Mouse (Mus musculus): ENCODE data around the gene Mul1. TPM values are rescaled to one million over a fixed set of nuclear protein-coding genes. Genes with fewer than 3 reads are reported as not detected.

Mul1 gene
- total RNA-seq, 1 experiment: 58.4 TPM

- peaks cover 0 to 42% of the 10 kb centered on the region in 2 experiments; a peak in 2 of 4 replicates for H3K4me1 ChIP-seq (ENCODE audit: control insufficient read depth in 2 of 2, insufficient read depth in 2 of 2, low read length in 2 of 2, poor library complexity in 1 of 2)
- no peak for DNase-seq (ENCODE audit: low read depth, low spot score)
- in situ Hi-C loops (cut with MboI; ENCODE audit: low sequenced_read_pairs in 2 of 2, unreplicated experiment in 2 of 2): loop anchor here in 1 of 2 experiments (25.0 kb wide), 1 partner anchor 1381 kb away; the partner anchor contains the start of gene Pax7
Observed at GRCm38 (mm10) chr4:138456536-138456935, 22.1 kb downstream of the Mul1 start.

DNA sequence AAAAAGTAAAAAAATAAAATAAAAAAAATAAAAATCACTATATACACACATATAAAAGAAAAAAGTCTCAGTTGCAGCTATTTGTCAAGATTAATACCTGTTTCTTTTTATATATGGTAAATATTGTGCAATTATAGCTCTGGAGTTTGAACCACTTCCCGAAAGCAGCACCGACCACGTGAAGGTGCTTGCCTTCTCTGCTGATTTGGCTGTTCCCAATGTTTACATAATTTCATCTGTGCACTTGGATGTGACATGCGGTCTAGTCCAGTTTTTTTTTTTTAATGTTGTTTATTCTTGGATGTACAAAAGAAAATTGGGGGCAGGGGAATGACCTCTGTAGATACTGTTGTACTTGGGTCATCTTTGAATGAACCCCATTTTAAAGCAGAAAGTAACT lies 22.6 kb downstream of the Mul1 start:
- no peak for DNase-seq (ENCODE audit: low read depth, low spot score)

More at GRCm38 (mm10) chr4:138456536-138456935, 22.1 kb downstream of the Mul1 start:
- H3K4me3 ChIP-seq (ENCODE audit: insufficient read depth in 1 of 2, low read depth in 1 of 2, low read length in 2 of 2, poor library complexity in 1 of 2, severe bottlenecking in 1 of 2): peak overlapping the region; percentile 82 to 95
- H3K9ac ChIP-seq (ENCODE audit: insufficient read depth, low read depth, low read length, poor library complexity, severe bottlenecking): 0 out of 2 replicates have a peak overlapping the region, but pooled peaks have one; percentile 87
- no peaks in the 10 kb centered on the region for H3K9me3 ChIP-seq (ENCODE audit: control insufficient read depth, insufficient read depth, low read depth, low read length)
- no peak overlapping the region for H3K27ac ChIP-seq (ENCODE audit: insufficient read depth, low read depth, low read length, poor library complexity, severe bottlenecking)
- H3K36me3 ChIP-seq (ENCODE audit: control insufficient read depth, insufficient read depth, low read length, poor library complexity, severe bottlenecking): no peaks in the 10 kb centered on the region
- TF ChIP-seq ZNF384 (IDR thresholded peaks at IDR 0.05; ENCODE audit: low read depth, low read length): peak; percentile 49; the same call in 1 of the 2 replicates
- TF ChIP-seq CHD2 (IDR thresholded peaks at IDR 0.05; ENCODE audit: low read depth, low read length): no peak
- no peak for TF ChIP-seq MAFK (IDR thresholded peaks at IDR 0.05; ENCODE audit: insufficient read depth, low read depth, low read length)
- no peak for TF ChIP-seq ZC3H11A (IDR thresholded peaks at IDR 0.05; ENCODE audit: borderline replicate concordance, low read depth, low read length)
- TF ChIP-seq HCFC1 (IDR thresholded peaks at IDR 0.05; ENCODE audit: borderline replicate concordance, insufficient read depth, low read length): no peak

DNA sequence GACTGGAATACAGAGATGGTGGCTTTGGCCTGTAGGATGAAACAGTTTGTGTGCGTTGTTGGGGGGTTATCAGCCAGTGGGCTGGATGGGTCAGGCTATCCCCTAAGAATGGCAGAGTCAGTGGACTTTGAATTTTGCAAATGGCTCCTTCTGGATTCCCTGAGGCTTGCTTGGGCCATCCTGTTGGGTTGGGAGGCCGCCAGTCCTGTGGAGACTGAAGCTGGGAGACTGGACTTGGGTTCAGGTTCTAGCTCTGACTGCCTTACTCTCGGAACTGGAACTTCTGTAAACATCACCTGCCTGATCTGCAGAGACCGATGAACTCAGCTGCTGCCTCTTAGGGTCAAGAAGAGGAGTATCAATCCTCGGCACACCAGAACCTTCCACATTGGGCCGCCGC lies 23.7 kb downstream of the Mul1 start:
- H3K9me3 ChIP-seq (ENCODE audit: control insufficient read depth, insufficient read depth, low read depth, low read length): no peaks in the 10 kb centered on the region
- H3K9ac ChIP-seq (ENCODE audit: insufficient read depth, low read depth, low read length, poor library complexity, severe bottlenecking): no peak overlapping the region

More for the DNA sequence above, 22.6 kb downstream of the Mul1 start:
- Histone ChIP-seq H3K36me3 (ENCODE audit: control insufficient read depth, insufficient read depth, low read length, poor library complexity, severe bottlenecking) (no peaks in the 10 kb centered on the region), H3K9me3 (ENCODE audit: control insufficient read depth, insufficient read depth, low read depth, low read length) (no peaks in the 10 kb centered on the region), H3K4me1 (ENCODE audit: control insufficient read depth in 2 of 2, insufficient read depth in 2 of 2, low read length in 2 of 2, poor library complexity in 1 of 2) (peaks cover 0 to 37% of the 10 kb centered on the region in 2 experiments; a peak in 2 of 4 replicates), H3K9ac (ENCODE audit: insufficient read depth, low read depth, low read length, poor library complexity, severe bottlenecking) (no peak overlapping the region), H3K4me3 (ENCODE audit: insufficient read depth in 1 of 2, low read depth in 1 of 2, low read length in 2 of 2, poor library complexity in 1 of 2, severe bottlenecking in 1 of 2) (no peak overlapping the region), H3K27ac (ENCODE audit: insufficient read depth, low read depth, low read length, poor library complexity, severe bottlenecking) (no peak overlapping the region)
- TF ChIP-seq MAFK (IDR thresholded peaks at IDR 0.05; ENCODE audit: insufficient read depth, low read depth, low read length): no peak
- TF ChIP-seq HCFC1 (IDR thresholded peaks at IDR 0.05; ENCODE audit: borderline replicate concordance, insufficient read depth, low read length): no peak
- TF ChIP-seq CHD2 (IDR thresholded peaks at IDR 0.05; ENCODE audit: low read depth, low read length): no peak
- TF ChIP-seq ZC3H11A (IDR thresholded peaks at IDR 0.05; ENCODE audit: borderline replicate concordance, low read depth, low read length): no peak
- TF ChIP-seq ZNF384 (IDR thresholded peaks at IDR 0.05; ENCODE audit: low read depth, low read length): no peak
- in situ Hi-C loops (cut with MboI; ENCODE audit: low sequenced_read_pairs in 2 of 2, unreplicated experiment in 2 of 2): loop anchor here in 1 of 2 experiments (25.0 kb wide), 1 partner anchor 1380 kb away; the partner anchor contains the start of gene Pax7

GRCm38 (mm10) chr4:138458735-138459440 lies 24.4 kb downstream of the Mul1 start:
- TF ChIP-seq ZNF384 (IDR thresholded peaks at IDR 0.05; ENCODE audit: low read depth, low read length) (no peak), CHD2 (IDR thresholded peaks at IDR 0.05; ENCODE audit: low read depth, low read length) (no peak), HCFC1 (IDR thresholded peaks at IDR 0.05; ENCODE audit: borderline replicate concordance, insufficient read depth, low read length) (no peak), MAFK (IDR thresholded peaks at IDR 0.05; ENCODE audit: insufficient read depth, low read depth, low read length) (no peak), ZC3H11A (IDR thresholded peaks at IDR 0.05; ENCODE audit: borderline replicate concordance, low read depth, low read length) (no peak)
- H3K4me1 ChIP-seq (ENCODE audit: control insufficient read depth in 2 of 2, insufficient read depth in 2 of 2, low read length in 2 of 2, poor library complexity in 1 of 2): peaks cover 3 to 39% of the 10 kb centered on the region in 2 experiments; a peak in 2 of 4 replicates
- no peaks in the 10 kb centered on the region for H3K9me3 ChIP-seq (ENCODE audit: control insufficient read depth, insufficient read depth, low read depth, low read length)
- no peak overlapping the region for H3K27ac ChIP-seq (ENCODE audit: insufficient read depth, low read depth, low read length, poor library complexity, severe bottlenecking)
- H3K9ac ChIP-seq (ENCODE audit: insufficient read depth, low read depth, low read length, poor library complexity, severe bottlenecking): no peak overlapping the region
- no peak for DNase-seq (ENCODE audit: low read depth, low spot score)
- in situ Hi-C loops (cut with MboI; ENCODE audit: low sequenced_read_pairs in 2 of 2, unreplicated experiment in 2 of 2): loop anchor here in 1 of 2 experiments (25.0 kb wide), 1 partner anchor 1378 kb away; the partner anchor contains the start of gene Pax7
- no peaks in the 10 kb centered on the region for H3K36me3 ChIP-seq (ENCODE audit: control insufficient read depth, insufficient read depth, low read length, poor library complexity, severe bottlenecking)
- H3K4me3 ChIP-seq (ENCODE audit: insufficient read depth in 1 of 2, low read depth in 1 of 2, low read length in 2 of 2, poor library complexity in 1 of 2, severe bottlenecking in 1 of 2): no peak overlapping the region

More for the DNA sequence above, 23.7 kb downstream of the Mul1 start:
- Histone ChIP-seq H3K27ac (ENCODE audit: insufficient read depth, low read depth, low read length, poor library complexity, severe bottlenecking) (no peak overlapping the region), H3K4me1 (ENCODE audit: control insufficient read depth in 2 of 2, insufficient read depth in 2 of 2, low read length in 2 of 2, poor library complexity in 1 of 2) (peaks cover 3 to 34% of the 10 kb centered on the region in 2 experiments; a peak in 2 of 4 replicates), H3K36me3 (ENCODE audit: control insufficient read depth, insufficient read depth, low read length, poor library complexity, severe bottlenecking) (no peaks in the 10 kb centered on the region), H3K4me3 (ENCODE audit: insufficient read depth in 1 of 2, low read depth in 1 of 2, low read length in 2 of 2, poor library complexity in 1 of 2, severe bottlenecking in 1 of 2) (no peak overlapping the region)
- no peak for TF ChIP-seq CHD2 (IDR thresholded peaks at IDR 0.05; ENCODE audit: low read depth, low read length)
- no peak for TF ChIP-seq ZC3H11A (IDR thresholded peaks at IDR 0.05; ENCODE audit: borderline replicate concordance, low read depth, low read length)
- no peak for TF ChIP-seq MAFK (IDR thresholded peaks at IDR 0.05; ENCODE audit: insufficient read depth, low read depth, low read length)
- TF ChIP-seq HCFC1 (IDR thresholded peaks at IDR 0.05; ENCODE audit: borderline replicate concordance, insufficient read depth, low read length): no peak
- TF ChIP-seq ZNF384 (IDR thresholded peaks at IDR 0.05; ENCODE audit: low read depth, low read length): no peak
- no peak for DNase-seq (ENCODE audit: low read depth, low spot score)
- in situ Hi-C loops (cut with MboI; ENCODE audit: low sequenced_read_pairs in 2 of 2, unreplicated experiment in 2 of 2): loop anchor here in 1 of 2 experiments (25.0 kb wide), 1 partner anchor 1379 kb away; the partner anchor contains the start of gene Pax7
